Mouse (Mus musculus) spleen, adult 2 months (tissue): Measurements from ENCODE around the gene Smim24. TPM values are rescaled to one million over a fixed set of nuclear protein-coding genes. Genes with fewer than 3 reads are reported as not detected.

Source experiments
- DNase-seq, 2 experiments: peaks; one replicate each; pipeline versions ENCODE4 v3.0.0 to v3.0.0-alpha.2; 2012 to 2021; ENCODE audit warnings: low spot score in 2 of 2, low read depth in 1 of 2
- H3K27ac ChIP-seq: fragments of 200-500 bp; 2 replicates; pipeline ENCODE4 v1.5.1; 2012; ENCODE audit warnings: low read length, inconsistent platforms; ENCODE audit not compliant: insufficient read depth
- H3K27me3 ChIP-seq: fragments of 200-500 bp; 2 replicates; pipeline ENCODE4 v1.6.1; 2012; ENCODE audit warnings: mild to moderate bottlenecking, moderate library complexity, low read length, inconsistent platforms; ENCODE audit not compliant: control insufficient read depth, insufficient read depth
- H3K36me3 ChIP-seq: fragments of 200-500 bp; 2 replicates; pipeline ENCODE4 v1.6.1; 2012; ENCODE audit warnings: mild to moderate bottlenecking, low read length, inconsistent platforms; ENCODE audit not compliant: control insufficient read depth, insufficient read depth
- H3K4me1 ChIP-seq: fragments of 200-500 bp; 2 replicates; pipeline ENCODE4 v1.6.1; 2011; ENCODE audit warnings: inconsistent platforms; ENCODE audit not compliant: control insufficient read depth, insufficient read depth, insufficient read length
- H3K4me3 ChIP-seq: fragments of 200-500 bp; 2 replicates; pipeline ENCODE4 v1.5.1; 2011; ENCODE audit warnings: mild to moderate bottlenecking, inconsistent platforms; ENCODE audit not compliant: insufficient read depth, insufficient read length; ENCODE audit errors: extremely low read depth
- CTCF ChIP-seq: fragments of 200-500 bp; IDR thresholded peaks from 2 replicates; pipeline ENCODE4 v1.5.1; 2011; ENCODE audit warnings: mild to moderate bottlenecking, inconsistent platforms; ENCODE audit not compliant: insufficient read depth, insufficient read length, insufficient replicate concordance; ENCODE audit errors: extremely low read depth
- POLR2A ChIP-seq: fragments of 200-500 bp; IDR thresholded peaks from 2 replicates; pipeline ENCODE4 v1.6.1; 2011; ENCODE audit warnings: low read depth, low read length, inconsistent platforms
- WGBS: fragments of 180-500 bp; shearing (Covaris S2); methylation state at CpG from one replicate; pipeline ENCODE4 v1.1.7; 2018; 5-methylcytosine and 5-hydroxymethylcytosine counted together
- polyA plus RNA-seq: library from polyadenylated mRNA; depleted of rRNA; stranded (reverse); fragments of >200 nt; gene quantifications from 2 replicates; pipeline ENCODE4 v1.2.3, GENCODE M21; 2012

Gene Smim24
- polyA plus RNA-seq, 1 experiment: 18.3 TPM

DNA sequence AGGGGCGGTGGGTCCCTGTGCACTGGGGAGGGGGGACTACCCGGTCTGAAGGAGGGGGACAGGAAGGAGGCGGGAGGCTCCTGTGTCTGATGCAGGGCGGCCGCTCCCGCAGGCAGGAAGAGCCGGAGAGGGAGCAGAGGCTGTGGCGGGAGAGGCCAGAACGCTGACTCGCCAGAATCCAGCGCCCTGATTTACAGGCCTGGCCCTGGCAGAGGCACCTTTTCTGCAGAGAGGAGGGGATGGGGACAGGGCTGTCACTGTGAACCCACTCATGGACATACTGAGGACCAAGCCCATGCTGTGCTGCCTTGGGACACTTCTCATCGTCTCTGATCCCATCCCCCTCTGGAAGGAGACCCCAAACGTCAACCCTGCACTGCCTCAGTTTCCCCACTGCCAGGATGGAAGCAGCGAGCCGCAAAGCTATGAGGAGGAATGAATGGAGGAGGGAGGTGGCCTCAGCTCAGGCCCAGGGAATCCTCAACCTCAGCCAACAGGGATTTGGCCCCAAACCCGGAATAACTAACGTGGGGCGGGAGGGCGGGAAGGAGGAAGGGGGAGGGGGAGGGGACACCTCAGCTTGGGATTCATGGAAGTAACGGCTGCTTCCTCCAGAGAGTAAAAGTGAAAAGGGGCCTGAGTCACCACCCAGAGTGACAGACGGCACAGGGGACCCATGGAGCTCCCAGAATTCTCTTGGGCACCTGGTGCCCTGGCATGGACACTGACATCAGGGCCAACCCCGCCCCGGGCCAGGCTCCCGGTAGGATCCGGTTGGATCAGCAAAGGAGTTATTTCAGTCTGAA, 31.6 kb downstream of the Smim24 start:
- H3K27me3 ChIP-seq: peaks cover 5% of the 10 kb centered on the region
- TF ChIP-seq CTCF (no peak), POLR2A (no peak)

DNA sequence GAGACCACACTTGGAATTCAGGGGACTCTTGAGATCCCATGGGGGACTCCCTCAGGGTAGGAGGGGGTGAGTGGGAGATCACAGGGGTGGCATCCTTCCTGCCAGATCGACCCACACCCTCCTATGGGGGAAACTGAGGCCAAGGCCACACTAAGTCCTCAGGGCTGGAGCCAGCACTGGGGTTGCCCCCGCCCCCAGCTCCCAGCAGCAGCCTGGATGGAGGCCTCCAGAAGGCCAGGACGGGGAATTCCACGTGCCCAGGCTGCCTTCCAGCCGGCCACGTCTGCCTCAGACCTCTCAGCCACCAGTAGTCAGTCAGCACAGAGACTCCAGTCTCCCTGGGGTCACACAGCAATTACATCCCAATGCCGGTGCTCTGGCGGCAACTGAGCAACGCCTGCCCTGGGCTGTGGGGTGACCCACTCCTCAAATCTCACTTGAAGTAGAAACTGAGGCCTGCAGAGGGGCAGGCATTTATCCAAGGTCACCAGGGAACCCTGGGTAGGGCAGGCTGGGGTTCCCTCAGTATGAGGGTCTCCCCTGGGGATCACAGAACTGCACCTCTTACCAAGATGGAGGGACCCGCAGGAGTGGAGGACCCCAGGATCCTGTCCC, 32.5 kb downstream of the Smim24 start:
- WGBS: 75% methylated on average over 10 of the region's 10 CpGs
- H3K36me3 ChIP-seq: no peaks in the 10 kb centered on the region
- H3K27me3 ChIP-seq: peaks cover 5% of the 10 kb centered on the region
- H3K4me3 ChIP-seq: peak overlapping the region; percentile 5; the same call in 1 of the 2 replicates
- peaks cover 8% of the 10 kb centered on the region; the same call in 1 of the 2 replicates for H3K4me1 ChIP-seq
- DNase-seq: peak in 1 of 2 experiments; percentile 3
- no peak overlapping the region for H3K27ac ChIP-seq
- TF ChIP-seq CTCF (no peak), POLR2A (no peak)

More for the DNA sequence above, 31.6 kb downstream of the Smim24 start:
- 0 out of 2 replicates have a peak overlapping the region, but pooled peaks have one; percentile 24 for H3K27ac ChIP-seq
- H3K4me3 ChIP-seq: no peak overlapping the region
- 47% methylated on average over 22 of the region's 25 CpGs for WGBS
- peaks cover 8% of the 10 kb centered on the region; the same call in 1 of the 2 replicates for H3K4me1 ChIP-seq
- no peaks in the 10 kb centered on the region for H3K36me3 ChIP-seq
- peak in 1 of 2 experiments; percentile 3 for DNase-seq

DNA sequence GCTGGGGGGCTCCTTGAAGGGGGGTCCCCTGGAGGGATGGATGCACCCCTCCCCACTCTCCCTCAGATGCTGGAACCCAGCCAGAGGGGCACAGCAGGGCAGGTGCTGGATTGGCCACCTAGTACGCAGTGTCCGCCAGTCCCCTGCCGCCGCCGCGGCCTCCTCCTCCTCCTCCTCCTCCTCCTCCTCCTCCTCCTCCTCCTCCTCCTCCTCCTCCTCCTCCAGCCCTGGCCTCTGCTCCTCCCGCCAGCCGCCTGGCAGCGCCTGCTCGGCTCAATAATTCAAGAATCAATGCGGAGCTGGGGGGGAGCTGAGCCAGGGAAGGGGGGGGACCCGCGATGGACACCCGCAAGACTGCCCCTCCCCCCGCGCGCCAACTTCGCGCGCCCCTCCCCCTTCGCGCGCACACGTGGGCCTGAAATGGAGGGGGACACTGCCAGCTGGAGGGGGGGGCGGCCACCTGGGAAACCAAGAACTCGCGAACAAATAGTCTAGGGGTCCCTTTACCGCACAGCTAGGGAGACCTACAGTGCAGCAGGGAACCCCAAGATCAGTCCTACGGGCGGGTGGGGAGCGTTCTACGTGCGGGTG, 33.3 kb downstream of the Smim24 start:
- TF ChIP-seq CTCF (no peak), POLR2A (no peak)
- peaks cover 12% of the 10 kb centered on the region for H3K4me1 ChIP-seq
- no peaks in the 10 kb centered on the region for H3K36me3 ChIP-seq
- WGBS: under 1% methylated on average over 23 of the region's 33 CpGs
- DNase-seq: peak in 1 of 2 experiments; percentile 3
- H3K4me3 ChIP-seq: peak overlapping the region; percentile 38; the same call in 1 of the 2 replicates
- peaks cover 5% of the 10 kb centered on the region for H3K27me3 ChIP-seq
- no peak overlapping the region for H3K27ac ChIP-seq

DNA sequence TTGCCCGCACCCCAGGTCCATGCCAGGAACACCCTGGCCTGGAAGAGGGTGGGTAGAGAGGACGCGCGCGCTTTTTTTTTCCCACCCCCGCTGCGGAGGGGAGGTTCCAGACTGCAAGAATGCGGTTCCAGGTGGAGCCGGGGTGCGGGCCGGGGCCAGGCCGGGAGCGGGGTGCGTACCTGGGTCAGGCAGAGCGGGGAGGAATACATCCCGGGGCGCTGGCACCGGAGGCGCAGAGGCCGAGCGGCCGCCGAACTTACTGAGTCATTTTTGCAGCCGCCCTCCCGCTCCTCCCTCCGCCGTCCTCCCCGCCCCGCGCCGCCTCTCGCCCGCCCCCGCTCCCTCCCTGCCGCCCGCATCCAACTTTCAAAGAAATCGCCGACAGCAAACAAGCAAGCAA, 34.0 kb downstream of the Smim24 start:
- H3K36me3 ChIP-seq: no peaks in the 10 kb centered on the region
- no peak for TF ChIP-seq POLR2A
- no peak for TF ChIP-seq CTCF
- under 1% methylated on average over 38 of the region's 38 CpGs for WGBS

DNA sequence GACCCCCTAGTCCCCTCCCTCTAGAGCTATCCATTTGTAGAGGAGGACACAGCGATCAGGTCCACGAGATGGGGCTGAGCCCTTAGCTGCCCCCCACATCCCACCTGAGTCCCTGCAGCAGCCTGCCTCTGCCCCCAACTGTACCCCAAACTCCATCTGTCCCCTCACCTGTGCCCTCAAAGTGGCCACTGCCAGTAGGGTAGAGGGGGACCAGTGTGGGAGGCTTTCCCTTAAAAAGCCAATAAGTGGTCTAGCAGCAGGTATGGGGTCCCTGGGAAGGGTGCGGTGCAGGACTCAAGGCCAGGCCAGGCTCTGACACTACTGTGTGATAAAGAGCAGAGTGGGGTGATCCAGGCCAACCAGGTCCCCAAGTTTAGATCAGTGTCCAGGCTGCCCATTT, 34.5 kb downstream of the Smim24 start:
- peaks cover 21% of the 10 kb centered on the region for H3K4me1 ChIP-seq
- DNase-seq: no peak
- TF ChIP-seq POLR2A (no peak), CTCF (no peak)
- WGBS: 45% methylated on average over 3 of the region's 3 CpGs
- no peak overlapping the region for H3K27ac ChIP-seq
- peaks cover 5% of the 10 kb centered on the region for H3K27me3 ChIP-seq
- H3K4me3 ChIP-seq: no peak overlapping the region
- no peaks in the 10 kb centered on the region for H3K36me3 ChIP-seq

More for the DNA sequence above, 34.0 kb downstream of the Smim24 start:
- H3K27me3 ChIP-seq: peaks cover 5% of the 10 kb centered on the region
- peak in 1 of 2 experiments; percentile 38 for DNase-seq
- H3K4me1 ChIP-seq: peaks cover 20% of the 10 kb centered on the region
- peak overlapping the region; percentile 38; the same call in 1 of the 2 replicates for H3K4me3 ChIP-seq
- peak overlapping the region; percentile 10; the same call in 1 of the 2 replicates for H3K27ac ChIP-seq

DNA sequence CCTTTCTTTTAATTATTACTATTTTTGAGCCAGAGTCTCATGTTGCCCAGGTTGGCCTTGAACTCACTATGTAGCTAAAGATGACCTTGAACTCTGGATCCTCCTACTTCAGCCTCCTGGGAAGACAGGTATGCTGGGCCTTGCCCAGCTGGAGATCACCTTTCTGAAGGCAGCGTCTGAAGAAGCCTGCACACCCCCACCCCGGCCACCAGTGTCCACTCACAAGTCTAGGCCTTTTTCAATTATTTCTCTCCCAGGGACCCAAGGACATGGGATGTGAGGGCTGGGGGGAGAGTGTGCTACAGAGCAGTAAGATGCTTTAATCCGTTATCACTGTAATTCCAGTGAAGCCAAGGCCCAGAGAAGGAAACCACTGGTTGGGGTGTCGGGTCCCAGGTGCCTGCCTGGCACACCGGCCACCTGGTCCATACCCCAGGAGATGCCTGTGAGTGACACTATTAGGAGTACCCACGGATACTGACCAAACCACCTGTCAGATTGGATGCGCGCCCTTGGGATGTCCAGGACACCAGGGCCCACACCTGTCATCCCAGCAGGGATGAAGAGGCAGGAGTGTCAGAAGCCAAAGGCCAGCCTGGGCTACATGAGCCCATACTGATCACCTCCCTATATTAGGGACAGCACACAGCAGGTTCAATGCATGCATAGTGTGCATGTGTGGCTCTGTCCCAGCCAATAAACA, 35.1 kb downstream of the Smim24 start:
- H3K36me3 ChIP-seq: no peaks in the 10 kb centered on the region
- DNase-seq: peak in 1 of 2 experiments; percentile 4
- no peak overlapping the region for H3K4me3 ChIP-seq
- TF ChIP-seq POLR2A (no peak), CTCF (no peak)
- peaks cover 5% of the 10 kb centered on the region for H3K27me3 ChIP-seq
- WGBS: 87% methylated on average over 8 of the region's 8 CpGs
- H3K4me1 ChIP-seq: peaks cover 25% of the 10 kb centered on the region
- no peak overlapping the region for H3K27ac ChIP-seq
